Mouse (Mus musculus): ENCODE data around the gene Serinc5.

Serinc5 gene

DNA sequence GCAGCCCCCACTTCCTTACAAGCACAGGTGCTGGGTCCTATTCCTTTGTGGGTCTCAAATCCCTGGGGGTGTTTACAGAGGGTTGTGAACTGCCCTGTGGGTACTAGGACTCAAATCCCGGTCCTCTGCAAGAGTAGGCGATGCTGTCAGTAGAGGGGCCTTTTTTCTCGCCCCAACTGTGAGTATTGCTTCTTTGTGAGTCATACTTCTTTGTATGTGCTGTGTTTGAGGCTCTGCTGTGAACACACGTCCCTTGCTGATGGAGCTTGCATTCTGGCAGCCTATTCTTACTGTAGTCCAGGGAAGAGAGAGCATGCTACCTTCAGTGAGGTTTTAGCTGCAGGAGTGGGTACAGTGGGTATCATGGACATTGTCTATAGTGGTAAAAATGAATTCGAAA, 4.3 kb downstream of the Serinc5 start:
- DNase-seq = no peak

DNA sequence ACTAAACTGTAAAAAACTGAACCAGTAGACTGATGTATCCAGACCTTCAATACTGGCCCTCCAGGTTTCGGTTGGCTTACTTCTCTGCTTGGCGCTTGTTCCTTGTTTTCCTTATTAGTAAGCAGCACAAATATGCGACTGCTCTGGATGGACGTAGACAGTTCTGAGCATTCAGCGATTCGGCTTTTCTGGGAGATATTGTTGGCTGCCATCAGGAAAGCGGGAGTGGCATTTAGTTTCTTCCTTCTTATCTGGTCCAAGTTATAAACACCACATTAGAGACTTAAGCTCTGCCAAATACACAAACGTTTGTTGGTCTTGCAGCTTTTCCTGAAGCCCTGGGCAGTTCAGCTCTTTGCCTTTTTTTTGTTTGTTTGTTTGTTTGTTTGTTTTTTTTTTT, 5.6 kb downstream of the Serinc5 start:
- DNase-seq = no peak

DNA sequence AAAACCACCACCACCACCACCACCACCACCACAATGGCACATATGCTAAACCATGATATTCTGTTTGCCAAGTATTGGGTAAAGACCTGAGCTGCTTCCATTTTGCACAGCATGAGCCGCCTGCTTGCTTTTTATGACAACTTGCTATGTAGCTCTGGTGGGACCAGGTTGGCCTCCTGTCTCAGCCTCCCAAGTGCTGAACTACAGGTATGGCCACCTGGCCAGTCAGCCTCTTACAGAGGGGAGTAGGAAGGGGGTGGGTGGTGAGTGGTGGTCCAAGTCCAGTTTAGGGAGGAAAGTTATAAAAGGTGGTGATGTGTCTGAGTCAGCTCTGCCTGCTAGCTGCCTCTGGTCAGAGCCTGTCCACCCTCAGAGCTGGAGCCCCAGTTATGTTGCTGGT, 15.3 kb downstream of the Serinc5 start:
- DNase-seq = no peak

DNA sequence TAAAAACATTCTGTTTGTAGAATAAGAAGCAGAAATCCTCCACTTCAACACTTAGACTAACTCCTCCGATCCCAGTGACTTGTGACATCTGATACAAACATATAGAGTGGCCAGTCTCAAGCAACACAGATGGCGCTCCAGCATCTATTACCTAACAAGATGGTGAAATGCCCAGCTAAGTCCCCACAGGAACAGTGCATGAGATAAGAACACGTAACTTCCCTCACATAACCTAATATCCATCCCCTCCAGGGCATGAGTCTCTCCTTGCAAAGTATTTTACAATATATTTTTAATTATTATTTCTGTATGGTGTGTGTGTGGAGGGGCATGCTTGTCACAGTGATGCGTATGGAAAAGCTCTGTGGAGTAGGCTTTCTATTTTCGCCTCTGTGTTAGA, 15.8 kb downstream of the Serinc5 start:
- DNase-seq = no peak

DNA sequence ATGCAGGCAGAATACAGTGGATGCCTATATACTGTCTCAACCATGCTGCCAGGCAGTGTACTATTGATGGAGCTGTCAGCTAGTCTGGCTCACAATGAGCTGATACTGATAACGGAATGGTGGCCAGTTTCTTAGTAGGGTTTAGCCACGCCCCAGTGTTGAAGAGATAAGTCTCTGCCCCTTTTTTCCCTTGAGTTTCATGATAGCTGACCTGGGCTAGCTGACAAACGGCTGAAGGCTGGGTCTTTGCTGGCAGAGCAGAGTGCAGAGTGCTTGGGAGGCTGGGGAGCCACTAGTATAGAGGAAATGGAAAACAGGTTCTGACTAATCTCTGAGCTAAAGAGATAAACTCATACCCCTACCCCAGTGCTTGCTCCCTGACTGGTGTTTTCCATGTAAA, 18.6 kb downstream of the Serinc5 start:
- DNase-seq = no peak

DNA sequence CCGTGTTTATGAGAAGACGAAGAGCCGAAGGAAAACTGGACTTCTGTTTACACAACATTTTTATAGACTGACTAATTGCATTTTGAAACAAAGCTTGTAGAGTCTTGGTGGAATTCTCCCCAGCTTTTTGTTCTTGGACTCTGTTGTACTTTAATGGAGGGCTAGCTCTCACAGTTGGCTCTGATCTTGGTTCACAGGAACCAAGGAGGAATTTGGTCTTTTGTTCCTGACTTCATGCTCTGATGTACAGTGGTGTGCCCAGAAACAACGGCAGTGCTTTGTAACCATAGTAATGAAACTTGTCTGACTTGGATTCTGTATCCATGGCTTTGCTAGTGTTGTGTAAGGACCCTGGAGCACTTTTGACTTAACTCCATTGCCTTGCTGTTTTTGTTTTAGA, 20.6 kb downstream of the Serinc5 start:
- DNase-seq = no peak

DNA sequence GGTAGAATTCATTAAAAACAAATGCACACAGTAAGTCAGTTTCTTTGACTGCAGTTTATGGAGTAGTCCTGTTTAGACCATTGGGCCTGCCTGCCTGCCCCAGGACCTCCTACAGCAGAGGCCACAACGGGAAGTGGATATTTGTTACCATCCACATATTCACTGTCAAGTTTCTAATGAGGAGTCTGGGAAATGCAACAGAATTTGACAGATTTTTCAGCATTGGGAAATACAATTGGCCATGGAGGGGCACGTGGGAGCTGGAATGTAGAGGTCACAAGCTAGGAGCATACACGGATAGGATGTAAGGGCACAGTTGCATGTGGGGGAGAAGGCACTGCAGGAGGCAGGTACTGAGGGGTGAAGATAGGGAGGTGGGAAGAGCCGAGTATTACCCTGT, 21.7 kb downstream of the Serinc5 start:
- DNase-seq = no peak

DNA sequence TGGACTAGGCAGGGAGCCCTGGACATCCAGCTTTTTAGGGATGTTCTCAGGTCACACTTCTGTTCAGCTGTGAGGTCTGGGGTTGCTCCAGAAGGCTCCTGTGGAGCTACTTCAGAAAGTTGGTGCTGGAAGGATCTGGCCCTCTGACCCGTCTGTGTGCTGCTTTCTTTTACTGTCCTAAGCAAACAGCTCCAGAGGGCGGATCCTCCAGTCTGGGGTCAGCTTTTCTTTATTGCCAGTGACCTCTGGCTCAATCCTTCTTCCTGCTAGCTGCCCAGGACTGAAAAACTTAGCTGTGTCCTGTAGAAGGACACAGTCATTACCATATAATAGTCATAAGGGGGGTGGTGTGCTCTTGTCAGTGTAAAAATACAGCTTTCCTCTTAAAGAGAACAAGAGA, 24.1 kb downstream of the Serinc5 start:
- DNase-seq = no peak

DNA sequence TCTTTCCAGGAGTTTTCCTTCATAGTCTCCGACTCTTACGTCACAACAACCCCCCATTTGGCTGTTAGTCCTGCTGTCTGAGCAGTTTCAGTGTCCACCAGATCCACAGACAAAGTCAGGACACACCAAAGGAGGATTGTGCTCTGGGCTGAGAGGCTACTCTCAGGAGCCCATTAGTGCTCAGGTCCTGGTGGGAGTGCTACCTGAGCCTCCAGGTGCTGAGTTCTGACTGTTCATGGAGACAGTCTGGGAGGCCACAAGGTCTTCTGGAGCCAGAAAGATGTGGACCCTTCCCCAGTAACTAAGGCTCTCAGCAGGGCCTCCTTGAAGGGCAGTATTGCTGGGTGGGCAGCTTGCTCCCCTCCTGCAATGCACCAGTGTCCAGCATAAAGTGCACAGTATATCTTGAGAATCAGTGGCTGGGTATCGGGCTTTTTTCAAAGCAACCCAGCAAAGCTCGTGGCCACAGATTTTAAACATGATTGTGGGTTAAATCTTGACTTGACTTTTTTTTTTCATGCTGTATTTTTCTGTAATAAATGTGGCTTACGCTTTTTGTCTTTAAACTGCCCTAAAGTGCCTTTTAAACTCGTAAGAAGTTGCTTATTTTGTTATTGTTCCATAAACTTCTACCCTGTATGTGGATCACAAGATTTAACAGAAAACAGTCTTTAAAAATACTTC, 25.5 kb downstream of the Serinc5 start:
- DNase-seq = no peak

DNA sequence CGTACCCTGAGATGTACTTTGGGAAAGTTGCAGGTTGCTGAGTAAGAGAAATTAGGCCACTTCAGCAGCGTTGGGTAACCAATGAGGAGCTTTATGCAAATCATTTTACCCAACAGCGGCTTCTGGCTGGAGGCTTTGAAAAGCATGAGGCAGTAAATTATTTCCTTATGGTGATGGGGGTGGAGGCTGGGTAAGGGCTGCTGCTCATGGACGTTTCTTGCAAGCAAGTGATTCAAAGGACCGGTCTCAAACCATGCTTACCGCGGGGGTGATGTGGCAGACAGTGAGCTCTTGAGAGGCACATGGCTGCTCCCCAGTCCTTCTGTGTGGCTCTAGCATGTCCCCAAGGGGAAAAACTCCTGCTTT, 26.0 kb downstream of the Serinc5 start:
- DNase-seq = peak; percentile 62 to 73

DNA sequence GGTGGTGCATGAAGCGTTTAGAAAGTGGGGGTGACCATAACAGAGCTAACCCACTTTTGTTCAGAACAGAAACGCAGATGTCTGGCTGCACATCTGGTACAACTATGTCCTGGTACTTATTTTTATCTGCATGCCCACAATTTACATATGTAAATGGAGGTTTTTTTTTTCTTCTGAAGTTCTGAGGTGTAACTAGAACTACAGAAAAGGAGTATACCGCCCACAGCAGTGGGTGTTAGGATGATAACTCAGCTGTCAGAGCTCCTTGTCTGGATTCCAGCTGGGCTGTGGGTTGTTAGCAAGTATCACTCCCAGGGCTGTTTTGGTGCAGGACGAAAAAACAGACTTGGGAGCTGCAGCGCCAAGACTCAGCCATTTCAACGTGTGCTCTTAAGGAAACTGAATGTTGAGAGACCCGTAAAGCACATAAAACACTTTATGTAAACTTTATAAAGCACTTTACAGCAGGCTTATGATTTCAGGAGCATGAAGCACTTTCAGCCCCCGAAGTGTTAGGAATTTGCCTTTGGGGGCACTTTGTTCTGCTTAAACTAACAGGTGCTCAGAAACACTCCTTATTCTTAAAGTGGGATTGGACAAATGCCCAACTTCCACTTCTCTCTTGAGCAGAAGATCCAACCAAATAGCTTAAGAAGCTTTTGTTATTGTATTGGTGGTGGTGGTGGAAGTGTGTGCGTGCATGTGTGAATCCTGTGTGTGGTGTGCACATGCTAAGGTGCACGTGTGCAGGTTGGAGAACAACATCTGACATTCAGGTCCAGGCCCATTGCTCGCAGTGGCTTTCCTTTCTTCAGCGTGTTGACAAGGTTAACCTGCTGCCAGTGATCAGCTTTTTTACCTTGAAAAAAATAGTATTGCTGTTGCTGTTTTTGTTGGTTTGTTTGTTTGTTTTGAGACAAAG, 28.5 kb downstream of the Serinc5 start:
- DNase-seq = peak in 1 of 2 experiments; percentile 50

DNA sequence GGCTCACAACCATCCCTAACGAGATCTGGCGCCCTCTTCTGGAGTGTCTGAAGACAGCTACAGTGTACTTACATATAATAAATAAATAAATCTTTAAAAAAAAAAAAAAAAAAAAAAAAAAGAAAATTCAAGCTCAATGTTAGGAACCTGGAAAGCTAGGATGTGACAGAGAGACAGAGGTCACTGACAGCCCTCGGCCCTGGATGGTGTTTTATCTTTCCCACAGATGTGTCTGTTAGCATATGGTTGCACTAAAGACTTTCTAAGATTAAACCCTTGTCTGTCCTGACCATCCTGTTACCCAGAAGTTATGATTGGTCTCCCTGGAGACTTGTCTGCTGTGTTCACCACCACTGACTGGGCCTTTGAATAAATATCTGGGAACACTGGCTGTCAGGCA, 33.3 kb downstream of the Serinc5 start:
- no peak for DNase-seq

DNA sequence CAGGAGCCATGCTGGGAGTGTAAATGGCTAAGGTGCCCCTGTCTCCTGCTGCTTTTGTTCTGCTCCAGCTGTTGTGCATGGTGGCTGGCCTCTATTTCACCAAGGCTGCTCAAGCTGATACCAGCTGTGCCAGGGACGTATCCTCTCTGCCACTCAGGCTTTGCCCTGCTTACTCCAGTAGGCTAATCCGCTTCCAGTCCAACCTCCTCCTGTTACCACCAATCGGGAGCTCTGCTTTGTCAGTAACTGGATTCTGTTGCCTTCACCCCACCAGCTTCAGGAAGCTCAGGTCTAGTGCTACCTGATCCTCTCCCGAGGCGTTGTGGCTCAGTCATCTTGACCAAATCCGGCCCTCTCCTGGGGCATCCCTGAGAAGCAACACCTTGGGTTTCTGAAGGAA, 33.9 kb downstream of the Serinc5 start:
- no peak for DNase-seq

DNA sequence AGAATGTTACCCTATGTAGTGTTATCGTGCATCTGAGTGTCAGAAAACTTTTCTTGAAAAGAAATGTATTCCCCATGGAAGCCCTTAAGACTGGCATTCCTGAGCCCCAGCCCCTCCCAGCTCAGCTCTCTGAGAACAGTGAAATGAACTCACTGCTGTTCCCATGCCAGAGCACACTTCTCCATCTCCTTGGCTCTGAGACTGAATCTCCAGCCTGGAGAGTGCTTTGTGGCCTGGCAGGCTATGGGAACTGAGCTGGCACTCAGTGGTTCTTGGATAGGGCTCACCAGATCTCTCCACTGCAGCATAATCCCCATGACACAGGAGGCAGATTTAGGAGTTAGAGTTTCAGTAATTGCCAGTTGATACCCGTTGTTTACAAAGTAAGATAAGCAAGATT, 36.8 kb downstream of the Serinc5 start:
- no peak for DNase-seq

DNA sequence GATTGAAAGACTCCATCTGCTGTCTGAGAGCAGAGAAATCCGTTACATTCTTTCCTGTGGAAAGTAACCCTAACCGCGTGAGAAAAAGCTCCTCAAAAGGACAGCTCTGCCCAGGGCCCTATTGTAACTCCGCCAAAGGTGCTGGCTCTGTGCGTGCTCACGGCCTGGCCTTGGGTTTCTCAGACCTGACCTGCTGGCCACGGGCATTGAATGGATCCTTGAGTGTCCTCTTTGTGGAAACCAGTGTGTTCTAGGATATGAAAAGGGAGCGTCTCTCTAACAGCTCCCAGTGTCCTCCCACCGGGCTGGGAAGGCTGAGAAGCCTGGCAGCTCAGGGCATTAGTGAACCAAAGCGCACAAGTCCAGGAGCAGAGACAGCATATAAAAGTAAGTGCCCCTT, 38.2 kb downstream of the Serinc5 start:
- no peak for DNase-seq

DNA sequence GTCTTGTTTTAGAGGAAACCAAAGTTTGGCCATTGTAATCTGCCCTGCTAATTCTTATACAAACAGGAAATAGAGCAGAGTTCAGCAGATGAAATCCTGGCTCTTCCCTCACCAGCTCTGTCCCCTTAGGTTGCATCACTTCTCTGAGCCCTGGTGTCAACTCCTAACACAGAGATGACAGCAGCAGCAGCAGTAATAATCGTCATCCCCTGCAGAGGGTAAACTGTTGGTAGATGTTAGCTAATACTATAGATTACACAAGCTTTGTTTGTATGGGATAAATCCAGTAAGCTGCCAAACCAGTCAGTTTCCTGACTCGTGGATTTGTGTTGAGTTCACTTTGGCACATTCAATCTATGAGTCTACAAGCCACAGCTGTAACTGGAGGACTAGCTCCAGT, 40.1 kb downstream of the Serinc5 start:
- DNase-seq = no peak

DNA sequence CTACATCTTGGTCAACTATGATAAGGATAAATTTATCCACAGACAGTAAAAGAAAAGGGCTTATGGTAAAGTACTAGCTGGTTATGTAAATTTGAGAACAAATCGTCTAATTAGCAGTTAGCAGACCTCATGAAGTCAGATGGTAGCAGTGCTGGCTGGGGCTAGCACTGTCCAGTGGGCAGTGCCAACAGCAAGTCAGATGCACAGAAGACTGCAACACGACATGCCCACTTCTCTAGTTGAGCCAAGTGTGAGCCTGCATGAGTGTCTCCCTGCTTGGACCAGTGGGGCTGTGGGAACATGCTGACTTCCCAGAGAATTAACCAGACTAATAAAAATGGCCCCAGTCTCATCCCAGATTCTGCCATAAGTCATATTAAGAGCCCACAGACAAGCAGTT, 41.6 kb downstream of the Serinc5 start:
- DNase-seq = no peak

DNA sequence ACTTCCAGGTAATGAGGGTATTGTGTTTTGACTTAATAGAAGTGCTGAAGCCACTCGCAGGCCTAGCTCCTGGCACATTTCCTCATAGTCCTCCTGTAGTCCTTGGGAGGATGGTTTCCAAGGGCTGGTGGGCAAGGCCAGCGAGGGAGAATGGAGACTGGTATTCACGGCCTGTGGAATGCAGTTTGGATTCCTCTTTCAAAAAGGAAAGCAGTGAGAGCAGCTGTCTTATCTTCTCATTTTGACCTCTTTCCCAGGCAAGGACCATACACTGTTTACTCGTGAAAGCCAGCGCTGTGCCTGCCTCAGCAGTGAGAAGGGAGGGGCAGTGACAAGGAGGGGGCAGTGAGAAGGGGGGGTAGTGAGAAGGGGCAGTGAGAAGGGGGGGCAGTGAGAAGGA, 42.4 kb downstream of the Serinc5 start:
- DNase-seq = no peak

DNA sequence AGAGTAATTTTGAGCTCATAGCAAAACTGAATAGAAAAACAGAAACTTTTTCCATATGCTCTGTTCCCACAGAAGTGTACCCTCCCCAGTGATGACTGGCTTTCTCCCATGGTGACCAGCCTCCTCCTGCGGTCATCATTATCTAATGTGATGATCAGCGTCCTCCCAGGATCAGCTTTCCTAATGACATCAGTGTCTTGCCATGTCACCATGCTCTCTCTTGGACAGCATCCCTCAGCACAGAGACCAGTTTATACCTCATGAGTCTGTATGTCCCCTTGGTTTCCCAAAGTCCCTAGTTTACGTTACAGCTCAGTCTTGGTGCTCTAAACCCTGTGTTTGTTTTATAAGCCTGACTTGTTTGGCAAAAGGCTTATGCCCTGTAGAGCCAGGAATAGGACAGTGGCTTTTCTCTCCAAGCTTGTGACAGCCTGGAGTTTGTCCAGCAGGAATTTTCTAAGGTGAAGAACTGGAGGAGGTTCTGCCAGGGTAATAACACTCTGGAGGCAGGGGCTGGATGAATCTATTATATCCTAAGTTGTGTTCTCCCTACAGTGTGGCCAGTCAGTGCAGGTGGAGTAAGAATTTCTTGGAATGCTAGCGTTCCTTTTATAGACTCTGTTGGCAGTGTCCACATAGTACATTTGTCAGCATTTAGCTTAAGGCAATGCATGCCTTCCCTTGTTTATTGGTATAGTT, 46.1 kb downstream of the Serinc5 start:
- no peak for DNase-seq

DNA sequence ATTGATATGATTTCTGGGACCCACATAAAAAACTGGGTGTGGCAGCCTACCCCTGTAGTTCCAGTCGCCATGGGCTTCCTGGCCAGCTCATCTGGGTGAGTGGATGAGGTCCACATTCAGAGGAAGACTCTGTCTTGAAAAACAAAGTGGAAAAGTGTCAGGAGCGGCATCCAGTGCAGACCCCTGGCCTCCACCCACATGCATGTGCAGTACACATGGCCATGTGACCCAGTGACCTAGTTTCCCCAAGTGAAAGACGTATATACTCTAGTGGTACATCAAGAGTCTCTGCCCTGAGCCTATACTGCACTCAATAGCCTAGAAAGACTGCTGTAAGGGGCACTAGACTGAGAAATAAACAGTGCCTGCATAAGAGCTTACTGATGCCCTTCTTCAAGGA, 48.7 kb downstream of the Serinc5 start:
- peak; percentile 43 to 64 for DNase-seq

DNA sequence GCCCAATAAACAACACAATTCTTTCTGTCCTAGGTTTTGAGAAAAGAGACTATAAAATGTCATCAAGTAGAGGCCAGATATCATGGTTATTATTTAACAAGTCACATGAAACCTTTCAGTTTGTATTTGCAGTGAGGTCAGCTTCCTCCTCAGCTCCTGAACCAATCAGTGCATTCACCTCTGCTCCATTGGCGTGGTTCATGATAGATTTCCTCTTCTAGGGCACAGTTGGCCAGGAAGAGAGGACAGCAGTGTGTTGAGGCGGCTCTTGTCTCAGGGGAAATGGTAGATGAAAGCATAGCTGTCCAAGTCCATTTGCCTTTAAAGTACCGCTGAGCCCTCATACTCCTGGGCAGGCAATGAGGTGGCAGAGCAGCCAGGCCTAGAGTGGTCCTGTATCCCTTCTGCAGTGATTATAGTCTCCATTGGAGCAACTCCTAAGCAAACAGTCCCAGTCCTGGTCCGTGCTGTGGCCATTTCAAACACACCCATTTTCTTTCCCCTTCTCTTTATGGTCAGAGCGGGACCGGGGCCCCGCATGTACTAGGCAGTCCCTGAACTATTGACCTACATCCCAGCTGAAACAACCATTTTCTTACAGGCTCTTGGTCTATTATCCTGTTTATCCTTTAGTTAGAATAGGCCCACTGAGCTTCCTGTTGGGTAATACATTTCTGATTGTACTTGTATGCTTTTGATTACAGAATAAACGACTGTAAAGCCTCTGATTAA, 51.8 kb downstream of the Serinc5 start:
- no peak for DNase-seq

DNA sequence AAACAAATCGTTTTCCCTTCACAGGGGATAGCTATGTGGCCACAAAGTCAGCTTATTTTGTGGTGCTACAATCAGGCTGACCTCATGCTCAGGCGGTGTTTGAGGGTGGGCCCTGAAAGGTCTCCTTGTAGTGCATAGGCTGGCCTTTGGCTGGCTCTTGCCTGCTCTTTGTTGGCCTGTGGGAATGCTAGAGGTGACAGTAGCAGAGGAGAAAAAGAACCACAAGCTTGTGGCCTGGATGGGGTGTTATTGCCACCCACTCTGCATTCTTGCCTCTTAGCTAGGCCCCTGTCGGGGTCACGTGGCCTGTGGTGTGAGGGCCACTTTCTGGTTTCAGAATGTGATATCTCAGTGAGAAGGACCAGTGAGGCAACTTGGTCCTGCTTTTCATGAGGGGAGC, 54.1 kb downstream of the Serinc5 start:
- no peak for DNase-seq
